Mouse (Mus musculus) c-Kit-positive CD71-positive TER-119-negative erythroid progenitor cells, embryonic 14.5 days (primary cell): ENCODE results near the gene Capn5.

ENCODE experiments used
- DNase-seq: peaks from one replicate; pipeline ENCODE4 v3.0.0-alpha.2; 2013; ENCODE audit warnings: low read depth

The Capn5 gene

GRCm38 (mm10) chr7:98176322-98177070, 1.6 kb downstream of the Capn5 start:
- no peak for DNase-seq

- DNase-seq: no peak
These were observed 3.0 kb downstream of the Capn5 start for GRCm38 (mm10) chr7:98174883-98175755.

GRCm38 (mm10) chr7:98173408-98173807, 4.7 kb downstream of the Capn5 start:
- DNase-seq: no peak

GRCm38 (mm10) chr7:98172661-98173060, 5.4 kb downstream of the Capn5 start:
- DNase-seq: no peak

GRCm38 (mm10) chr7:98171141-98172073, 6.7 kb downstream of the Capn5 start:
- no peak for DNase-seq

GRCm38 (mm10) chr7:98164999-98165528, 13.0 kb downstream of the Capn5 start:
- no peak for DNase-seq

GRCm38 (mm10) chr7:98164382-98164998, 13.6 kb downstream of the Capn5 start:
- no peak for DNase-seq

GRCm38 (mm10) chr7:98163700-98164099, 14.4 kb downstream of the Capn5 start:
- no peak for DNase-seq

- no peak for DNase-seq
These were observed 15.8 kb downstream of the Capn5 start for GRCm38 (mm10) chr7:98162239-98162638.

GRCm38 (mm10) chr7:98160041-98160740, 17.9 kb downstream of the Capn5 start:
- no peak for DNase-seq

- DNase-seq: no peak
These were observed 19.6 kb downstream of the Capn5 start for GRCm38 (mm10) chr7:98158481-98158880.

- DNase-seq: no peak
These were observed 20.3 kb downstream of the Capn5 start for GRCm38 (mm10) chr7:98157636-98158332.

- no peak for DNase-seq
These were observed 21.8 kb downstream of the Capn5 start for GRCm38 (mm10) chr7:98156280-98156665.

- no peak for DNase-seq
These were observed 22.4 kb downstream of the Capn5 start for GRCm38 (mm10) chr7:98155546-98156279.

- DNase-seq: no peak
These were observed 24.2 kb downstream of the Capn5 start for GRCm38 (mm10) chr7:98153892-98154291.

- DNase-seq: no peak
These were observed 24.7 kb downstream of the Capn5 start for GRCm38 (mm10) chr7:98153345-98153744.

GRCm38 (mm10) chr7:98152400-98152799, 25.7 kb downstream of the Capn5 start:
- DNase-seq: no peak

GRCm38 (mm10) chr7:98150525-98150924, 27.5 kb downstream of the Capn5 start:
- DNase-seq: no peak

GRCm38 (mm10) chr7:98149802-98150201, 28.3 kb downstream of the Capn5 start:
- DNase-seq: no peak
